In genomic region chr14:121696429-121697118, GRCm38 (mm10) we compare ENCODE assay signal across 10 mouse cellular contexts.
DNase-seq lines count a peak whose midpoint lies in the region; ATAC-seq and TF ChIP-seq lines count a peak whose summit lies in the region.
"Had no signal": no experiment of that assay in that cellular context is flagged by ENCODE, and none has a peak within 500 bp of the region (broad histone marks: within the 10 kb centered on the region; RNA-seq: fewer than 3 reads in every experiment).

No protein-coding gene starts in this region.

- no peaks in the 10 kb centered on the region for H3K9me3 ChIP-seq in kidney, embryonic 16.5 days (ENCODE audit: low read length)
- no peaks in the 10 kb centered on the region for H3K9me3 ChIP-seq in hindbrain, embryonic 16.5 days (ENCODE audit: control insufficient read depth, low read length)
- H3K9me3 ChIP-seq in midbrain, postnatal 0 days (ENCODE audit: low read length): no peaks in the 10 kb centered on the region

- peaks cover 28% of the 10 kb centered on the region for H3K4me1 ChIP-seq in kidney, embryonic 16.5 days (ENCODE audit: insufficient read depth, low read length)
- 0 out of 2 replicates have a peak, but pooled peaks cover 2% of the 10 kb centered on the region for H3K4me1 ChIP-seq in kidney, adult 2 months (ENCODE audit: control insufficient read depth, insufficient read depth, low read length)
- H3K4me1 ChIP-seq in brown adipose tissue, adult 24 weeks (ENCODE audit: control insufficient read depth, insufficient read depth, insufficient read length, low read length): peaks cover 9% of the 10 kb centered on the region
- peaks cover 19% of the 10 kb centered on the region; the same call in 1 of the 2 replicates for H3K4me1 ChIP-seq in hindbrain, embryonic 16.5 days (ENCODE audit: control insufficient read depth, insufficient read depth, low read depth, low read length)
- H3K4me1 ChIP-seq in midbrain, postnatal 0 days (ENCODE audit: insufficient read depth, low read length): peaks cover 6% of the 10 kb centered on the region; the same call in 1 of the 2 replicates

- peak overlapping the region; percentile 63 for H3K4me2 ChIP-seq in kidney, embryonic 16.5 days (replicated peaks; ENCODE audit: low read depth, low read length)
- peak overlapping the region; percentile 37 for H3K4me2 ChIP-seq in hindbrain, embryonic 16.5 days (ENCODE audit: low read length)
- H3K4me2 ChIP-seq in midbrain, postnatal 0 days (ENCODE audit: low read depth, low read length, poor library complexity, severe bottlenecking): peak overlapping the region; percentile 1; the same call in 1 of the 2 replicates

- H3K27me3 ChIP-seq in kidney, embryonic 16.5 days (ENCODE audit: insufficient read depth, low read length): no peaks in the 10 kb centered on the region
- H3K27me3 ChIP-seq in kidney, adult 2 months (replicated peaks; ENCODE audit: control insufficient read depth, insufficient read depth, low read length): no peaks in the 10 kb centered on the region
- H3K27me3 ChIP-seq in hindbrain, embryonic 16.5 days (replicated peaks; ENCODE audit: control insufficient read depth, insufficient read depth, low read length): no peaks in the 10 kb centered on the region
- no peaks in the 10 kb centered on the region for H3K27me3 ChIP-seq in midbrain, postnatal 0 days (ENCODE audit: insufficient read depth, low read length)

- peak overlapping the region; percentile 46 for H3K4me3 ChIP-seq in kidney, embryonic 16.5 days (ENCODE audit: low read length)
- H3K4me3 ChIP-seq in kidney, adult 2 months (ENCODE audit: insufficient read depth, low read depth, low read length): no peak overlapping the region
- peak overlapping the region; percentile 70 for H3K4me3 ChIP-seq in brown adipose tissue, adult 24 weeks (ENCODE audit: insufficient read depth, low read depth, low read length)
- no peak overlapping the region for H3K4me3 ChIP-seq in hindbrain, embryonic 16.5 days (ENCODE audit: low read length)
- H3K4me3 ChIP-seq in midbrain, postnatal 0 days (ENCODE audit: low read depth, low read length): no peak overlapping the region
- H3K4me3 ChIP-seq: myocyte had no signal

- ATAC-seq in kidney, embryonic 16.5 days (ENCODE audit: low FRiP score, low TSS enrichment): no peak
- no peak for ATAC-seq in hindbrain, embryonic 16.5 days
- no peak for ATAC-seq in midbrain, postnatal 0 days (ENCODE audit: low FRiP score)

- peak overlapping the region; percentile 59 for H3K9ac ChIP-seq in kidney, embryonic 16.5 days (replicated peaks; ENCODE audit: low read length)
- no peak overlapping the region for H3K9ac ChIP-seq in hindbrain, embryonic 16.5 days (ENCODE audit: low read depth, low read length)
- H3K9ac ChIP-seq in midbrain, postnatal 0 days (replicated peaks; ENCODE audit: low read length, poor library complexity, severe bottlenecking): no peak overlapping the region

- no peak for TF ChIP-seq POLR2A in kidney, adult 2 months (IDR thresholded peaks at IDR 0.05; ENCODE audit: low read depth, low read length)

- WGBS in kidney, embryonic 16.5 days: 47% methylated on average over 8 of the region's 8 CpGs
- WGBS in kidney, adult 2 months: 49% methylated on average over 8 of the region's 8 CpGs
- 74% methylated on average over 8 of the region's 8 CpGs for WGBS in hindbrain, embryonic 16.5 days
- WGBS in midbrain, postnatal 0 days: 80% methylated on average over 8 of the region's 8 CpGs

- H3K36me3 ChIP-seq in kidney, embryonic 16.5 days (ENCODE audit: insufficient read depth, low read length): no peaks in the 10 kb centered on the region
- H3K36me3 ChIP-seq in kidney, adult 2 months (ENCODE audit: control insufficient read depth, insufficient read depth, low read length): no peaks in the 10 kb centered on the region
- no peaks in the 10 kb centered on the region for H3K36me3 ChIP-seq in hindbrain, embryonic 16.5 days (ENCODE audit: control insufficient read depth, insufficient read depth, low read length)
- no peaks in the 10 kb centered on the region for H3K36me3 ChIP-seq in midbrain, postnatal 0 days (ENCODE audit: insufficient read depth, low read length)

- TF ChIP-seq CTCF in kidney, adult 2 months (conservative IDR thresholded peaks at IDR 0.05; ENCODE audit: insufficient read depth, insufficient read length, low read depth, low read length): no peak
- TF ChIP-seq CTCF in midbrain, postnatal 0 days (IDR thresholded peaks at IDR 0.05): no peak

- intact Hi-C loops in left cerebral cortex, postnatal 10 days (cut with DNase I): no loop called here

- no peak for DNase-seq in kidney, adult 2 months
- DNase-seq in midbrain, postnatal 0 days (ENCODE audit: low spot score): no peak
- no peak for DNase-seq in left cerebral cortex, postnatal 10 days (ENCODE audit: extremely low spot score in 1 of 2, low spot score in 2 of 2)
- DNase-seq in spleen, adult 12 weeks (ENCODE audit: low spot score): no peak
- no peak for DNase-seq in adrenal gland, postnatal 10 days
- DNase-seq: cerebellum, adult 11 months had no signal

- H3K27ac ChIP-seq in kidney, embryonic 16.5 days (ENCODE audit: low read length): no peak overlapping the region; the same call in 1 of the 2 replicates
- H3K27ac ChIP-seq in kidney, adult 2 months (ENCODE audit: insufficient read depth, low read depth, low read length): no peak overlapping the region
- peak overlapping the region; percentile 82 for H3K27ac ChIP-seq in brown adipose tissue, adult 24 weeks (replicated peaks; ENCODE audit: low read depth, low read length)
- H3K27ac ChIP-seq in hindbrain, embryonic 16.5 days (ENCODE audit: low read depth, low read length): no peak overlapping the region
- no peak overlapping the region for H3K27ac ChIP-seq in midbrain, postnatal 0 days (ENCODE audit: low read depth, low read length)

Comparison
In these comparisons a context has a peak if more than half of its experiments do, and no peak if none do; other contexts are left out.
1. H3K4me3 ChIP-seq: peak in kidney, embryonic 16.5 days (single experiment) and brown adipose tissue, adult 24 weeks (single experiment); none in kidney, adult 2 months (single experiment), hindbrain, embryonic 16.5 days (single experiment) and midbrain, postnatal 0 days (single experiment).
2. H3K4me2 ChIP-seq: peak in every context shown above with its lines; median percentile 63 in kidney, embryonic 16.5 days; 37 in hindbrain, embryonic 16.5 days; 1 in midbrain, postnatal 0 days.